Mouse (Mus musculus) right cerebral cortex, adult 18-20 months (tissue): Measurements from ENCODE around the gene Ehd4.

ENCODE experiments used
- DNase-seq: peaks from one replicate; pipeline ENCODE4 v3.0.0; 2022; ENCODE audit warnings: mixed read lengths

The Ehd4 gene

DNA sequence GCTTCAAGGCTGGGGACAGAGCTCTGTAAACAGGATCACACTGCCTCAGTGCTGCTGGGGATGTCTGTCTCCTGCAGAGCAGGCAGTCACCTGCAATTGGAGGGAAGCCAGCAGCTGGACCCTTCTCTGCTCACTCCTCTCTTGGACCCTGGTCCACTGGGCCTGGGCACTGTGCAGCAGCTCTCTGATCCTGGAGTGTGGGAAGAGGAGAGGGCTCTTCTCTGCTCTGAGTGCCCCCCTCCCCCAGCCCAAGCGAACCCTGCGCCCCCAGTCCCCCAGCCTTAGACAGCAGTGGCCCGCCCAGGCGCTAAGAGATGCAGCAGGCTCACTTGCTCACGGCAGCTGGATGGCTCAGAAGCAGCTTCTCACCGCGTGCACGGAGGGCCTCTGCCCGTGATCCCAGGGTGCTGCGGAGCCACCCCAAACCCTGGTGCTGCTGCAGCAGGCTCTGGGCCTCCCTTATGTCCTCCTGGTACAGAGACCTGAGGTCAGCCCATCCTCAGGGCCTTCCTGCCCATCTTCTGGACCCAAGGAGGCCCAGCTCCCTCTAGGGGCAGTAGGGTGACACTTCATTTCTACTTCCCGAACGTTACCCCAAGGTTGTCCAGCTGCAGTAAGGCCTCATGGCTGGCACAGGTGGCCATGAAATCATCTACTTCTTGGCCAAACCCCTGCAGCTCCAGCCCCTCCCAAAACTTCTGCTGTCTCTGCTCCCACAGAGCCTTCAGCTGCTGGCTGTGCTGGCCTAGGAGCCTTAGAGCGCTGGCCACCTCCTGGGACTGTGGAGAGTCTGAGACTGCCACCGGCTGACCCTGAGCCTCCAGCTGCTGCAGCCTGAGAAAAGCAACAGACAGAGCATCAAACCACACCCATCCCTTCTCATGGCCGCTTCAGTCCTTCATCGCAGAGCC lies 85.6 kb downstream of the Ehd4 start:
- no peak for DNase-seq

DNA sequence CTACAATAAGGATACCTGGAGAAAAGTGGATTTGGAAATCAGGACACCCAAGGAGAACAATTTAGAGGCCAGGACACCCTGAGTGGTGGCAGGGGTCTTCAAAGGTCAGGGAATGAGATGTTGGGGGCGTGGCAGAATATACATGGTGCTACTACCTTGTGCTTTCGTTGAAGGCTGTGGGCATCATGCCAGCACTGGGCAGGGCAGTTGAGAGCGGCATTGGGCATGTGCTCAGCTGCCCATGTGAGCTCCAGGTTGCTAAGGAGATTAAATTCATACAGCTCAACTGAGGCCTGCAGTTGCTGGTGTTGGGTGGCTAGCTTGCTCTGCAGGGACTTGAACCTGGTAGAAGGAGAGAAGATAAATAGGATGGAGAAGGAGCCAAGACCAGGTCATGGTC lies 88.2 kb downstream of the Ehd4 start:
- DNase-seq = no peak

DNA sequence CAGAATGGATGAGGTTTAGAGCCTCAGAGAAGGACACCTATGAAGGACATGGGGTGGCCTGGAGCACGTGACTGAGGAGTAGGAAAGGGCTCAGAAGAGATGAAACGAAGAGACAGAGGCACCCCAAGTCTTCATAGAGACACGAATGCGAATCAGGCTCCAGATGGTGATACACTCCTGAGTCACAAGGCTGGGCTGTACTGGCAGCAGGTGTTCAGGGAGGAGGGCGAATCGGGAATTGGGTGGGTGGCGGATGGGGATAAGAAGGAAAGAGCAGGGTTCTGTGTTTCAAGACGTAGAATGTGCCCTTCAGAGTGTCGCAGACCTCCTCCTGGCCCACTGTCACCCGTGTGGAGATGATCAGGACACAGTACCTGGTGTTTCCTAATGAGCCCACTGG lies 89.2 kb downstream of the Ehd4 start:
- DNase-seq = peak; percentile 60

- no peak for DNase-seq
Observed at GRCm38 (mm10) chr2:120064639-120065038, 89.8 kb downstream of the Ehd4 start.

GRCm38 (mm10) chr2:120062248-120062647 lies 92.2 kb downstream of the Ehd4 start:
- DNase-seq = no peak

DNA sequence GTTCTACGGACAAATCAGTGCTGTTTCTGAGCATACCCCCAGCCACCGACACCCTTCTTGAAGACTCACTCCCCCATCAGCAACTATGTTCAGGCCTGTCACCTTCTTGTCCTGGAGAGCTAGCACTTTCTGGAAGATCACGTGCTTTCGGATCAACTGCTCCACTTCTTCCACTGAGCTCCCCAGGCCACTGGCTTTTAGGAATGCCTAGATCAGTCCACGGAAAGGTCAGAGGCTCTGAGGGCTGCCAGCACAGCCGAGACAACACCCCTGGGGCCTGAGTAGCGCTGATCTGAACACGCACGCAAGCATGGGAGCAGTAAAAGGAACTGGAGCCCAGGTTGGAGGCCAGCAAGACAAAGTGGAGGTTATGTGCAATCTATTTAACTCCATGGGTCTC lies 93.8 kb downstream of the Ehd4 start:
- DNase-seq = no peak

DNA sequence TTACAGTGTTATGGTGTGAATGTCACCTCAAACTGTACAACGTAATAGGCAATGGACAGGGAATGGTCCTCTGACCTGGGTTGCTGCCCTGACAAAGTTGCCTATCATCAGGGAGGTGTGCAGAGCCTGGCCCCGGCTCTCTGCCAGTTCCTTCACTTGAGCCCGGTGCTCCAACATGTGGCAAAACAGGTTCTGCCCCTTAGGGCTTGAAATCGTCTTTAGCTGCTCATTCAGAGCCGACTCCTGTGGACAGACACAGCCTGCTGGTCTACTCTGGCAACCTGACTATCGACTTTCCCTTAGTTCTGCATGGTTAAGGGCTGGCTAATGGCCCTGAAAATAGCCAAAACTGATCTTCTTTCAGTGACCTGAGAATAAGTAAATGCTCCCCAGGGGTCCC lies 94.2 kb downstream of the Ehd4 start:
- no peak for DNase-seq

GRCm38 (mm10) chr2:120059466-120059865 lies 94.9 kb downstream of the Ehd4 start:
- DNase-seq = no peak

GRCm38 (mm10) chr2:120058818-120059217 lies 95.6 kb downstream of the Ehd4 start:
- DNase-seq = no peak

- DNase-seq = no peak
Observed at GRCm38 (mm10) chr2:120055923-120056322, 98.5 kb downstream of the Ehd4 start.

- DNase-seq = no peak
Observed at GRCm38 (mm10) chr2:120054771-120055552, 99.4 kb downstream of the Ehd4 start.

- no peak for DNase-seq
Observed at GRCm38 (mm10) chr2:120051405-120051804, 103.0 kb downstream of the Ehd4 start.

GRCm38 (mm10) chr2:120049632-120050274 lies 104.7 kb downstream of the Ehd4 start:
- DNase-seq = peak; percentile 59

GRCm38 (mm10) chr2:120048173-120048572 lies 106.2 kb downstream of the Ehd4 start:
- no peak for DNase-seq

GRCm38 (mm10) chr2:120046486-120047310 lies 107.7 kb downstream of the Ehd4 start:
- DNase-seq = peak; percentile 78

- no peak for DNase-seq
Observed at GRCm38 (mm10) chr2:120044676-120045075, 109.7 kb downstream of the Ehd4 start.

- peak; percentile 85 for DNase-seq
Observed at GRCm38 (mm10) chr2:120044101-120044603, 110.3 kb downstream of the Ehd4 start.

DNA sequence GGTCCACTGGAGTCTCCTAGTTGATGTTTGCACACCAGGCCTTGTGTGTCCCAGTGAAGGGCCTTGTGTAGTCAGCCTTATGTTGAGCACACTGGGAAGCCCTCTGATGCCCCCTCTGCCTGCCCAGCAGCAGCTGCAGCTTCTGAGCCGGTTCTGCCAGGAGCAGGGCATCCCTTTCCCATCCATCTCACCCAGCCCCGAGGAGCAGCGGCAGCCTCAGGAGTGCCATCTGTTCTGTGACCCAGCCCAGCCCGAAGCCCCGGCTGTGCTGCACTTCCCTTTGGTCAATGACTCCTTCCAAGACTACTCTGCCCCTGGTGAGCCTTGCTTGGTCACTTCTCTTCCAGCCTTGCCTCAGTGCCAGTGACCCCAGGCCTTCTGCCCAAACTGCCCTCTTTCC lies 113.4 kb downstream of the Ehd4 start:
- no peak for DNase-seq
